Comparison of ENCODE assay signal across 1 mouse cellular context in the genomic region with DNA sequence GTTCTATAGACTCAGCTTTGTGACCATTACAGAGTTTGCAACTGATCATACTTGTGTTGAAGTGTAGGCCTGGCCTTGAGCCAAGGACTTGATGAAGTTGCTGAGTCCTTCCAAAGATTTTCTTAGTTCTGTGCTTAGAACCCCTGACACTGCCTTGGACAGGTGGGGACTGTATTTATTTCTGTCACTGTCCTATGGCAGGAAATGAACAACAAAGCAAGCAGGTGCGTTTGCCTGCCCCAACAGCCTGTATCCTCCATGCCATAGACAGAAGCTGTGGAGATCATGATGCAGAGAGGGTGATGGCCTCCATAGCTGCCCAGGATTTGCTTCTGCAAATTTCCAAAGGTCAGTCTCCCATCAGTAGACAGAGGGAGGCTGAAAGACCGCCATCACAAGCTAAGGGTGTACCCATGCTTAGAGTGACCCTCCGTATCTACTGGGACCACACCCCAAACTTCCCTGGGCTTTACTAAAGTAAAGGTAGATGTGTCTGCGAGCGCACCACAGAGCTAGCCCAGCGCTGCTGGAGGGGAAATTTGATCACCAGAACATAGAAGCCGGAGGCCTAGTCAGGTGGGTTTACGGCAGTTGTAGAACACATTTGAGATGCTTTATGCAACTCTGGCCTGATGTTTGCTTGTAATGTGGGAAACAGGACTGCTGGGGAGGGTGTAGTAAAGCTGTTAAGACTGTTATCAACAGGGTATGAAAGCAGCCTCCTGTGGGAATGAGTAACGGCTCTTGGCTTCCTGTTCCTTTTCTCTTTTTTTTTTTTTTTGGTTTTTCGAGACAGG.
A peak's percentile ranks its signal among the peaks of the same experiment; 100 is the strongest.
TF ChIP-seq lines count a peak whose summit lies in the region.

No protein-coding gene starts in this region.

TF ChIP-seq in MEL, 35 proteins besides CTCF, POLR2A, EP300 and RAD21 (continued from another document):
- TF ChIP-seq MAZ (IDR thresholded peaks at IDR 0.05; ENCODE audit: low read depth, low read length) = no peak
- TF ChIP-seq MAX (IDR thresholded peaks at IDR 0.05; ENCODE audit: low read length) = no peak
- no peak for TF ChIP-seq USF2 (IDR thresholded peaks at IDR 0.05; ENCODE audit: borderline replicate concordance in 1 of 2, insufficient read depth in 1 of 2, low read depth in 1 of 2, low read length in 2 of 2)
- no peak for TF ChIP-seq USF1 (IDR thresholded peaks at IDR 0.05; ENCODE audit: low read depth, low read length)
- peak; percentile 43 for TF ChIP-seq TAL1 (IDR thresholded peaks at IDR 0.05; ENCODE audit: low read length)
- no peak for TF ChIP-seq MXI1 (IDR thresholded peaks at IDR 0.05; ENCODE audit: low read depth, low read length)
- no peak for TF ChIP-seq CHD1 (IDR thresholded peaks at IDR 0.05; ENCODE audit: low read depth, low read length)
- TF ChIP-seq TCF12 (IDR thresholded peaks at IDR 0.05; ENCODE audit: low read depth, low read length) = peak; percentile 58; the same call in 1 of the 2 replicates
- TF ChIP-seq UBTF (IDR thresholded peaks at IDR 0.05; ENCODE audit: borderline replicate concordance, insufficient read depth, low read depth, low read length) = 0 out of 2 replicates have a peak, but pooled peaks have one; percentile 31
- TF ChIP-seq HCFC1 (IDR thresholded peaks at IDR 0.05; ENCODE audit: low read depth, low read length) = no peak
- peak; percentile 65; the same call in 1 of the 2 replicates for TF ChIP-seq TBP (IDR thresholded peaks at IDR 0.05; ENCODE audit: low read depth, low read length)
- peak; percentile 96 for TF ChIP-seq ZNF384 (IDR thresholded peaks at IDR 0.05; ENCODE audit: low read depth, low read length)
- no peak for TF ChIP-seq ZC3H11A (IDR thresholded peaks at IDR 0.05; ENCODE audit: low read depth, low read length)
- TF ChIP-seq JUND (IDR thresholded peaks at IDR 0.05; ENCODE audit: low read depth, low read length) = 0 out of 2 replicates have a peak, but pooled peaks have one; percentile 22
- TF ChIP-seq POLR2AphosphoS2 (IDR thresholded peaks at IDR 0.05; ENCODE audit: low read length) = no peak
- peak; percentile 82 for TF ChIP-seq GATA1 (IDR thresholded peaks at IDR 0.05; ENCODE audit: low read depth, low read length)
- TF ChIP-seq NRF1 (IDR thresholded peaks at IDR 0.05; ENCODE audit: insufficient read depth, low read depth, low read length, poor library complexity, severe bottlenecking) = no peak
- peak; percentile 35; the same call in 1 of the 2 replicates for TF ChIP-seq MYC (IDR thresholded peaks at IDR 0.05; ENCODE audit: low read depth, low read length)
- peak; percentile 57; the same call in 1 of the 2 replicates for TF ChIP-seq RCOR1 (IDR thresholded peaks at IDR 0.05; ENCODE audit: low read depth, low read length)
